Mouse (Mus musculus) natural killer cell, adult 2 months (primary cell): ENCODE results near the gene Slc16a6.
A peak's percentile ranks its signal among the peaks of the same experiment; 100 is the strongest.

Experiments
- DNase-seq, 2 experiments: peaks; one replicate each; pipeline ENCODE4 v3.0.0; 2022; ENCODE audit warnings: low spot score in 2 of 2

Slc16a6 gene

GRCm38 (mm10) chr11:109445438-109446035 is 27.9 kb downstream of the Slc16a6 start:
- peak; percentile 37 to 44 for DNase-seq

DNA sequence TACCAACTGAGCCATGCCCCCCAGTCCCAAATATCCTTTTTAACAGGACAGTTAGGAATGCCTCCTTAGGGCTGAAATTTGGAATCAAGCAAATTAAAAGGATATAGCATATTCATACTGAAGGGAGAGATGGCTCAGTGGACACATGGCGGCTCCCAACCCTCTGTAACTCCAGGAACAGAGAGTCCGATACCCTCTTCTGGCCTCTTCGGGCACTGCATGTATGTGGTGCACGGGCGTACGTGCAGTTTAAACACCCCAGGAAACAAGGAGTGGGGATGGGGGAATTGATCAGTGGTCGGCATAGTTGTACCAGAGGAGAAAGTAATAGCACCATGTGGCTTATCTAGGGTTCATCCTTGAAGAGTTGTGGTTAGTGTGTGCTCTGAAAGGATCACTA is 28.8 kb downstream of the Slc16a6 start:
- no peak for DNase-seq

DNA sequence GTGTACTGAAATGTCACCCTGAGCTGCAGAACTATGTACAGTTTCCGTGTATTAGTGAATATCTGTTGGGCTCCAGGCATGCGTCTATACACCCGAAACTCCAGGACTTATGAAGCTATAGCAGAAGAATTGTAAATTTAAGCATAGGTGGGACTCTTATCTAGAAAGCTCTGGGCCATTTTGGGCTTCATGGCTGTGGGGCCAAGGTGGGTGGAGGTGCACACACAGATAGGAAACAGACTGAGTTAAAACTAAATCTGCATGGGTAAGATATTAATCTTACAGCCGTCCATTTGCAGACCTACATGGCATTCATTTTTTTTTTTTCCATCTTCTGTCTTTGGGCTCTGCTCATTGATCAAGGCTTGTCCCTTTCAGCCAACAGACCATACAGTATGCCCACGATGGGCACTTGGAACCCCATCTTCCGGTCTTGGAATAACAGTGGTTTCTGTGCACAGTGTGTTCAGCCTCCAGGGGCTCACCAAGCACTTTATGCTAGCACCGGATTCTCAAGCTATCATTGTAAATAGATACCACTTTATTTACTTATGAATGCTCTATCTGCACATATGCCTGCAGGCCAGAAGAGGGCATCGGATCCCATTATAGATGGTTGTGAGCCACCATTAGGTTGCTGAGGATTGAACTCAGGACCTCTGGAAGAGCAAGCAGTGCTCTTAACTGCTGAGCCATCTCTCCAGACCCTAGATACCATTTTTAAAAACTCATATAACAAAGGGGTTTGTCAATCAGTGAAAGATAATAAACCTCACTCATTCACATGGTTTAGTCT is 29.7 kb downstream of the Slc16a6 start:
- DNase-seq, result no peak

- DNase-seq, result no peak
Measured at GRCm38 (mm10) chr11:109442166-109442730, 31.1 kb downstream of the Slc16a6 start.

GRCm38 (mm10) chr11:109441119-109441518 is 32.3 kb downstream of the Slc16a6 start:
- peak in 1 of 2 experiments; percentile 54 for DNase-seq

GRCm38 (mm10) chr11:109440641-109441040 is 32.8 kb downstream of the Slc16a6 start:
- no peak for DNase-seq

GRCm38 (mm10) chr11:109439829-109440340 is 33.5 kb downstream of the Slc16a6 start:
- DNase-seq, result peak; percentile 59 to 82

- DNase-seq, result no peak
Measured at GRCm38 (mm10) chr11:109439209-109439608, 34.2 kb downstream of the Slc16a6 start.

GRCm38 (mm10) chr11:109436889-109437288 is 36.5 kb downstream of the Slc16a6 start:
- no peak for DNase-seq

- DNase-seq, result peak; percentile 54 to 75
Measured at GRCm38 (mm10) chr11:109434233-109434798, 39.1 kb downstream of the Slc16a6 start.

- no peak for DNase-seq
Measured at GRCm38 (mm10) chr11:109427353-109427752, 46.0 kb downstream of the Slc16a6 start.

GRCm38 (mm10) chr11:109426272-109426586 is 47.2 kb downstream of the Slc16a6 start:
- DNase-seq, result no peak

DNA sequence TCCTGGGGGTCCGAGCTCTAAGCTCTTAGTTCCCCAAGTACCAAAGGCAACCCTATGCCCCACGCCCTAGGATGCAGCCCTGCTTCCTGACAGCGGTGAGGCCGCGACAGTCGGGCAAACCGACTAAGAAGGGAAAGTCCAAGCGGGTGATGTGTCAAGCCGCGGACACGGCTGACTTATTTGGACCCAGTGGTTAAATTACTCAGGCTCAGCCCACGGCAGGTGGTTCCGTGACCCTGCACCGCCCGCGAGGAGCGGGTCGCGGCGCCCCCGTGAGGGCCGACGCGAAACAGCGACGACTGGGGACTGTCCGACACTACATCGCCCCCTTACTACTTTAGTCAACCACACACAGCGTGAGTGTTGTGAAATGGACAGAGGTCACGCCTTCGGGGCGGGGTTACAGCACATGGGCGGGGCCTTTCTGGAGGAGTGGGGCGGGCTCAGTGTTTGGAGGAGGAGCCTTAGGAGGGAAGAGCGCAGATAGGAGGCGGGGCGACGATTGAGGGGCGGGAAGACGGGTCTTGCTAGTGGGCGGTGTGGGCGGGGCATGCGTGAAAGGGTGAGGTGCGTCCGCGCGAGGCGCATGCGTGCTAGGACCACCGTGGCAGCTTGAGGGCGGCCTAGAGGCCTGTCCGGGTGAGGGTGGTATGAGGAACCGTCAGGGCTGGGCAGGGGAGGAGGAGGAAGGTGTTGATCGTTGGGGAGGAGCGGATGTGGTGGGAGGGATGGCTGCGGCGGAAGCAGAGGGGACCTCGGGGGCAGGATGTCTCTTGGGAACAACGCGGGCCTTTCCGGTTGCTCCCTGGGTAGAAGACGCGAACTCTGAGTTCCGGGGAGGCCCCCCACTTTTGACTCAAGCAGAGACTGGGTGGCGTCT is 47.8 kb downstream of the Slc16a6 start, which contains the start of gene Amz2:
TSS of gene Amz2 (plus strand) at position 555 of the 880 bp plus-strand sequence.
- peak; percentile 100 for DNase-seq

GRCm38 (mm10) chr11:109423294-109423693 is 50.1 kb downstream of the Slc16a6 start:
- DNase-seq, result no peak

DNA sequence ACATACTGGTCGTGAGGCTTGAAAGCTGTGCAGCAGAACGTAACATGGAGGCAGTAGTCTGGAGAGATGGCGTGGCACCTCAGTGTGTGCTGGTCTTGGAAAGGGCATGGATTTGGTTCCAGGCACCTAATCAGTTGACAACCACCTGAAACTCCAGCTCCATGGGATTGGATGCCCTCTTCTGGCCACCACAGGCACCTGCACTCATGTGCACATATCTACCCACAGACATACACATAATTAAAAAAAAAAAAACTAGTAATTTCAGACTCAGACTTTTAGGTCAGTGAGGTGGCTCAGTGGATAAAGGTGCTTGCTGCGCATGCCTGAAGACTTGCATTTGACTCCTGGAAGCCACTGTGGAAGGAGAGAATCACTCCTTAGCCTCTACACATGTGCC is 51.1 kb downstream of the Slc16a6 start:
- no peak for DNase-seq

DNA sequence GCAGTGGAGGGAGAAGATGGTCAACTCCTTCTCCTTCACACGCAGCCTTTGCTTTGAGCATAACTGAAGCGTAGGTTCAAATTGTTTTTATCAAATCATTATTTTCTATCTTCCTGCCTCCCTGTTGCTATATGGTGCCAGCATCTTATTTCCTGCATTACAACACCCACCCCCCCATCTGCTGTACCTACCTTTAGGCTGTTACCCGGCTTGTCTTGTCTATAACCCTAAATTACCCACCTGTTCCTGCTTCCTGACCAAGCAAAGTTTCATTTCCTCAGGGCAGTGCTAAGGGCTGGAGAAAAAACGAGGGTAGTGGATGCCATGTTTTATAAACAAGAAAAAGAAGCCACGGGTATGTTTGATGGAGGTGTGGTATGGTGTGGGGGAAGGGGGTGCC is 52.2 kb downstream of the Slc16a6 start:
- DNase-seq, result no peak

DNA sequence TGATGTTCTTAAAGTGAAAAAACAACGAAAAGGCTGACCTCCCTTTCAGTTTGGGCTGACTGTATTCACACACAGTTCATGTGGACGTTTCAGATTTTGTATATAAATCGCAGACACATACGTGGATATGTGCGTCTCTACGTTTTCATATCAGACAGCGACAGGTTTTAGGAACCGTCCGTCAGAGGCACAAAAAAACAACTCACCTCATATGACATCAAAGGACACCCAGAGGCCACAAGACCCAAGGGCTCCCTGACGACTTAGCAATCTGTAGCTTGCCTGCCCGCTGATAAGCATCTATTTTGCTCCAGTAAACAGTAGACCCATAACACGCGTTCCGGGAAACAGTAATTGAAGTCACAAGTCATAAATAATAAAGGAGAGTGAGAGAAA is 52.8 kb downstream of the Slc16a6 start:
- peak; percentile 74 for DNase-seq

DNA sequence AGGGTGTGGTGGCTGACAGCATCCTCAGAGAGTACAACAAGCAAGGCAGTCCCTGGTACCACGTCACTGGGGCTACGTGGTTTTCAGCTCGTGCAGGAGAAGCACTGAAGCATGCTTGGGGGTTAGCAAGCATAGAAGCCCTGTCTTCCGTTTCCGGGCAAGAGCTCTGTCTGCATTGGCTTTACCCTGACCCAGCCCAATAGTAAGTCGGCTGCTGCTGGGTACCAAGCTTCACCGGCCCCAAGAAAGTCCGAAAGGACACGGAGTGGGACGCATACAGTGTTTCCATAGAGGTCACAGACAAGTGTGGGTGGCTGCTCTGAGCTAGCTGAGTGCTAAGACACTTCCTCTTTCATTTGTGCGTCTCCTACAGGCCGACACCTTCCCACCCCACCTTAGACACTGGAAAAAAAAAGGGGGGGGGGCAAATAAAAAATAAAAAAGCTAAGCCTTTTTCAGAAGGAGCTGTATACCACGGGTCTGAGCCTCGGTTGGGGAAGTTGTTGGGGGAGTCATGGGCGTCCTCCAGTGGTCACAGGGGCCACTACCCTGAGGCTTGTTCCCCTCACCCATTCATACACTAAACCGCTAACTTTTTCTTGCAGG is 53.3 kb downstream of the Slc16a6 start:
- peak; percentile 87 to 90 for DNase-seq

- DNase-seq, result peak; percentile 32 to 39
Measured at GRCm38 (mm10) chr11:109419461-109419860, 53.9 kb downstream of the Slc16a6 start.

DNA sequence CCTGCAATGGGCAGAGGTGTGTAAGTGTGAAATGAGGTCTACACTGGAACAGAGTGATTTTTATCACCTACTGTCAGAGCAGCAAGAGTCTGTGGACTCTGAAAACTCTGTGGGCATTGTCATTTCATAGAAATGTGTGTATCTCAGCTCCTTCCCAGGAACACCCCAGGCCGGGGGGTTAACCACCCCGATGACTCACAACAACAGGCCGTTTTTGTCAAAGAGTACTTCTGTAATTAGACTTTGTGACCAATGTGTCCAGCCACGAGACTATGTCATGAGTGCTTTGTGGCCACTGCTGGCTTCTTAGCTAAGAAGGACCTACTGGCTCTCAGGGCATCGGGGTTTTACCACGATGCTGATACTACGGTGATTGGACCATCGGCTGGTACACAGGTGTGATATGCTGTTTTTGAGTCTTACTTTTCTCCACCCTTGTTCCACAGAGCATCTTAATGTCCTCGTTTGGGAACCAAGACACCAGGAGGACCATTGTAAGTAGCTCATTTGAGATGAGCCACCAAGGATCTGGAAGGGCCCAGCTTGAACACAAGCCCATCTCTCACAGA is 55.8 kb downstream of the Slc16a6 start:
- DNase-seq, result peak; percentile 82 to 91
